Mouse (Mus musculus): ENCODE data around the gene Vti1a.

- TF ChIP-seq CTCF (IDR thresholded peaks at IDR 0.05; ENCODE audit: low read depth) (no peak), EP300 (IDR thresholded peaks at IDR 0.05; ENCODE audit: low read depth) (no peak)
These were observed 281.2 kb downstream of the Vti1a start for GRCm38 (mm10) chr19:55597296-55597695.
